Mouse (Mus musculus) ES-E14 (cell line): ENCODE measurements around the gene Olfr1410. TPM values are rescaled to one million over a fixed set of nuclear protein-coding genes. Genes with fewer than 3 reads are reported as not detected.

Source experiments
- DNase-seq: peaks from one replicate; pipeline ENCODE4 v3.0.0-alpha.2; 2013; ENCODE audit warnings: low read depth, low spot score
- H3K27ac ChIP-seq: 2 replicates; pipeline ENCODE4 v1.5.1; 2012; ENCODE audit warnings: low read depth, mild to moderate bottlenecking, low read length, moderate library complexity, mixed read lengths; ENCODE audit not compliant: poor library complexity, insufficient read depth, severe bottlenecking
- H3K36me3 ChIP-seq: 2 replicates; pipeline ENCODE4 v1.6.1; 2012; ENCODE audit warnings: mild to moderate bottlenecking, low read length, moderate library complexity, mixed read lengths; ENCODE audit not compliant: control insufficient read depth, poor library complexity, insufficient read depth, severe bottlenecking
- H3K4me1 ChIP-seq, 2 experiments: fragments of 150-350 bp in 1 of 2; sonication (generic) in 1 of 2; 2 replicates each; pipeline ENCODE4 v1.6.1; 2012; ENCODE audit warnings: low read length in 2 of 2, mild to moderate bottlenecking in 1 of 2, mixed read lengths in 1 of 2; ENCODE audit not compliant: control insufficient read depth in 2 of 2, insufficient read depth in 2 of 2, poor library complexity in 1 of 2
- H3K4me3 ChIP-seq, 2 experiments: fragments of 150-350 bp in 1 of 2; sonication (generic) in 1 of 2; 2 replicates each; pipeline ENCODE4 v1.5.1; 2012; ENCODE audit warnings: low read length in 2 of 2, low read depth in 1 of 2, mild to moderate bottlenecking in 1 of 2, mixed read lengths in 1 of 2; ENCODE audit not compliant: insufficient read depth in 1 of 2, poor library complexity in 1 of 2, severe bottlenecking in 1 of 2
- H3K9ac ChIP-seq: 2 replicates; pipeline ENCODE4 v1.6.1; 2012; ENCODE audit warnings: low read depth, mild to moderate bottlenecking, low read length, mixed read lengths; ENCODE audit not compliant: poor library complexity, insufficient read depth, severe bottlenecking
- H3K9me3 ChIP-seq: fragments of 150-350 bp; sonication (generic); 2 replicates; pipeline ENCODE4 v1.6.1; 2012; ENCODE audit warnings: low read depth, mild to moderate bottlenecking, low read length; ENCODE audit not compliant: control insufficient read depth, insufficient read depth
- CHD2 ChIP-seq: IDR thresholded peaks from 2 replicates; pipeline ENCODE4 v1.6.1; 2014; ENCODE audit warnings: mild to moderate bottlenecking, low read depth, low read length, inconsistent platforms
- HCFC1 ChIP-seq: IDR thresholded peaks from 2 replicates; pipeline ENCODE4 v1.6.1; 2012; ENCODE audit warnings: low read length, inconsistent platforms, borderline replicate concordance; ENCODE audit not compliant: insufficient read depth
- MAFK ChIP-seq: IDR thresholded peaks from 2 replicates; pipeline ENCODE4 v1.6.1; 2014; ENCODE audit warnings: mild to moderate bottlenecking, low read depth, low read length, inconsistent platforms; ENCODE audit not compliant: insufficient read depth
- ZC3H11A ChIP-seq: IDR thresholded peaks from 2 replicates; pipeline ENCODE4 v1.6.1; 2012; ENCODE audit warnings: low read depth, mild to moderate bottlenecking, inconsistent platforms, low read length, borderline replicate concordance
- ZNF384 ChIP-seq: IDR thresholded peaks from 2 replicates; pipeline ENCODE4 v1.6.1; 2012; ENCODE audit warnings: low read depth, low read length, inconsistent platforms
- in situ Hi-C, 2 experiments: fragments of 600-800 bp; cut with MboI; formaldehyde crosslinking; loops; one replicate each; pipeline ENCODE4 v1.15.1; 2025; ENCODE audit warnings: low sequenced_read_pairs in 2 of 2, inconsistent platforms in 1 of 2; ENCODE audit not compliant: unreplicated experiment in 2 of 2
- total RNA-seq: library from RNA; depleted of rRNA; stranded (reverse); fragments of 300-350 nt; gene quantifications from 2 replicates; pipeline ENCODE4 v1.2.3, GENCODE M21; 2012

Gene Olfr1410
- total RNA-seq, 1 experiment: 0.09 TPM

GRCm38 (mm10) chr1:92636676-92637075, 31.1 kb downstream of the Olfr1410 start:
- H3K27ac ChIP-seq: no peak overlapping the region
- no peak for DNase-seq
- in situ Hi-C loops: no loop called here
- H3K4me1 ChIP-seq: no peaks in the 10 kb centered on the region
- no peak overlapping the region for H3K9ac ChIP-seq
- no peaks in the 10 kb centered on the region for H3K9me3 ChIP-seq
- H3K4me3 ChIP-seq: no peak overlapping the region
- H3K36me3 ChIP-seq: peaks cover 12% of the 10 kb centered on the region
- TF ChIP-seq CHD2: no peak
- no peak for TF ChIP-seq ZNF384
- no peak for TF ChIP-seq MAFK
- no peak for TF ChIP-seq ZC3H11A

GRCm38 (mm10) chr1:92637501-92638172, 32.1 kb downstream of the Olfr1410 start:
- H3K9me3 ChIP-seq: no peaks in the 10 kb centered on the region
- in situ Hi-C loops: no loop called here
- no peak overlapping the region for H3K27ac ChIP-seq
- TF ChIP-seq HCFC1 (no peak), CHD2 (no peak), ZC3H11A (no peak), MAFK (no peak), ZNF384 (no peak)
- H3K9ac ChIP-seq: no peak overlapping the region
- H3K36me3 ChIP-seq: peaks cover 12% of the 10 kb centered on the region
- no peak overlapping the region for H3K4me3 ChIP-seq
- H3K4me1 ChIP-seq: 0 out of 4 replicates have a peak, but pooled peaks cover 0 to 3% of the 10 kb centered on the region in 2 experiments
- no peak for DNase-seq

GRCm38 (mm10) chr1:92638181-92638580, 32.6 kb downstream of the Olfr1410 start:
- no peak for TF ChIP-seq CHD2
- TF ChIP-seq HCFC1: no peak
- no peak for TF ChIP-seq MAFK
- 0 out of 4 replicates have a peak, but pooled peaks cover 0 to 3% of the 10 kb centered on the region in 2 experiments for H3K4me1 ChIP-seq
- H3K9ac ChIP-seq: no peak overlapping the region
- H3K4me3 ChIP-seq: no peak overlapping the region
- DNase-seq: no peak
- peaks cover 12% of the 10 kb centered on the region for H3K36me3 ChIP-seq
- in situ Hi-C loops: no loop called here
- no peaks in the 10 kb centered on the region for H3K9me3 ChIP-seq
- H3K27ac ChIP-seq: no peak overlapping the region

- Histone ChIP-seq H3K4me1 (0 out of 4 replicates have a peak, but pooled peaks cover 0 to 3% of the 10 kb centered on the region in 2 experiments), H3K9me3 (no peaks in the 10 kb centered on the region), H3K4me3 (no peak overlapping the region), H3K36me3 (peaks cover 12% of the 10 kb centered on the region), H3K9ac (no peak overlapping the region), H3K27ac (no peak overlapping the region)
- DNase-seq: no peak
- in situ Hi-C loops: no loop called here
- no peak for TF ChIP-seq MAFK
- no peak for TF ChIP-seq ZNF384
- TF ChIP-seq HCFC1: no peak
These were observed 33.2 kb downstream of the Olfr1410 start for GRCm38 (mm10) chr1:92638736-92639135.

- TF ChIP-seq MAFK (no peak), ZNF384 (no peak), HCFC1 (no peak), ZC3H11A (no peak), CHD2 (no peak)
- no peak overlapping the region for H3K9ac ChIP-seq
- H3K4me1 ChIP-seq: 0 out of 4 replicates have a peak, but pooled peaks cover 0 to 3% of the 10 kb centered on the region in 2 experiments
- no peaks in the 10 kb centered on the region for H3K9me3 ChIP-seq
- no peak for DNase-seq
- peaks cover 12% of the 10 kb centered on the region for H3K36me3 ChIP-seq
- H3K4me3 ChIP-seq: no peak overlapping the region
- no peak overlapping the region for H3K27ac ChIP-seq
- in situ Hi-C loops: no loop called here
These were observed 34.8 kb downstream of the Olfr1410 start for GRCm38 (mm10) chr1:92640393-92640792.
